Mouse (Mus musculus): ENCODE data around the gene Matn1.

Matn1 gene

DNA sequence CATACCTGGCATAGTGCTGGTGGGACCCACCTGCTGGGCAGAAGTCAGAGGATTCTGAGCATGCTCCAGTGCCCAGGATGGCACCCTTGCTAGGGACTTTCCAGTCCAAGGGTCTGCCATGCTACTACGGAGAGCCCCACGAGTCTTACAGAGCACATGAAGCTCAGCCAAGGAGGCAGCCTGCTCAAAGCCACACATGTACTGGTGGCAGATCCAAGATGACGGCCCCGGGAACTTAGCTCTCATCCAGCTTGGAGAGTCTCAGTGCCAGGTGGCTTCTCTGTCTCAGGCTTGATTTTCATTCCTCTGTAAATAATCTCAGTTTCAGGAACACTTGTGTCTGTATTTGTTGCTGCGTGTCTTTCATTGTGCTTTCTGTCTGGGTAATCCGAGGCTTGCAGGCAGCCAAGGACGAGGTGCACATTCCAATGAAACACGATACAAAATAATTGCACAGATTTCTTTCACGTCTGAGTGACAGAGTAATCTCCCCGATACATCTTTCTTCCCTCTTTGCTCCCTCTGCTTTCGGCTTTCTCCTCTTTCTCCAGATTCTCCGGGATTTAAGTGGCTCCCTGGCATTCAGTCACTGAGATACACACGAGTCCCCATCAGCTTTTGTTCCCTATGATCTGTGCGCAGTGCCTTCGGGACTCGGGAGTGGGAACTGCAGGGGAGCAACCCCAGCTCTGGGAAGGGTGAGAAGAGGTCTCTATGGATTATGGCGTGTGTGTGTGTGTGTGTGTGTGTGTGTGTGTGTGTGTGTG, 40.4 kb downstream of the Matn1 start:
- DNase-seq (ENCODE audit: low spot score in 2 of 2), result no peak

DNA sequence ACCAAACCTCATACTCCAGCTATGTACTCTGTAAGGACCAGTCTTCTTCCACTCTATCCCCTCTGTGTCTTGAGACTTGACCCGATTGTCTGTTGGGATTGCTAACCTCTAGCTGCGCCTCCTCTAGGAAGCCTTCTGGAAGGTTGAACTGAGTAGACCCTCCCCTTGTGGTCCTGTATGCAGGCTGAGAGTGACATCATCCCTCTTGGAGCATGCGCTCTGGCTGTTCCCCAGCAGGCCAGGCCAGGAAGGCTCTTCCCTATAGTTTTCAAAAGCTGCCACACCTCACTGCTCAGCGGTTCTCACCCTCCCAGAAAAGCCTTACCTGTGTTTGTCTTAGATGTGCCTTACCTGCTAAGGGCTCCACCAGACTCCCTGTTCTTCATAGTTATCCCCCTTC, 42.9 kb downstream of the Matn1 start:
- no peak for DNase-seq (ENCODE audit: low spot score in 2 of 2)

DNA sequence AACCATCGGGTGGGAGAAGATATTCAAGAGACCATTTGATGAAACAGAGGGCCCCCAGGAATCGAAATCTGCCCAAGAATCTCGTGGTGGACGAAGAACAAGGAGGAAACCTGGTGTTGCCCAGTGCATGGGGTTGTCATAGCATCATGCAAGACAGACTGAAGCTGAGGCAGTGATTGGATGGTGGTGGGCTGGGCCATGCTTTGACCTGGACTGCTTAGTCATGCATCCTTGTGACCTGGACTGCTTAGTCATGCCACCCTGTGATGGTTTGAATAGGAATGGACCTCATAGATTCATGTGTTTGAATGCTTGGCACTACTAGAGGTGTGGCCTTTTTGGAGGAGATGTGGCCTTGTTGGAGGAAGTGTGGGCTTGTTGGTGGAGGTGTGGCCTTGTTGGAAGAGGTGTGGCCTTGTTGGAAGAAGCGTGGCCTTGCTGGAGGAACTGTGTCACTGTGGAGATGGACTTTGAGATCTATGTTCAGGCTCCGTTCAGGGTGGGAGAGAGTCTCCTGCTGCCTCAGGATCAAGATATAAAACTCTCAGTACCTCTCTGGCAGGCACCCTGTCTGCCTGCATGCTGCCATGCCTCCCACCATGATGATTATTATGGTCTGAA, 44.1 kb downstream of the Matn1 start:
- DNase-seq (ENCODE audit: low spot score in 2 of 2), result no peak

DNA sequence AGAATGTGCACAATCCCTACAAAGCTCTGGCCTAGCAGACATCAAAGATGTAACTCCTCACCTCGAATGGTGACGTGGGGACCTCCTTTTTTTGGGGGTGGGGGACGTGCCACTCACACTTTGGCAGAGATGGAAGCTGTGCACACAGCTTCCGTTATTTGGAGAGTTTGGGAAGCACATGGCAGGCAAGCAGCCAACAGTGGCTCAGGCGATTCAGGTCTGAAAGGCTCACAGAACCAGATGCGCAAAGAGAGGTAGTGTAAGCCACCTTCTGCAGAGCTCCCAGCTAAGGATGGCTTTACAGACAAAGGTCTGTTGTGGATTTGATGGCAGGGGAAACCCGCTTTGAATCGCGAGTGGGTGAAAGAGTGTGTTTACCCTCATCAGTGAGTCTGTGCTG, 45.0 kb downstream of the Matn1 start:
- no peak for DNase-seq (ENCODE audit: low spot score in 2 of 2)

DNA sequence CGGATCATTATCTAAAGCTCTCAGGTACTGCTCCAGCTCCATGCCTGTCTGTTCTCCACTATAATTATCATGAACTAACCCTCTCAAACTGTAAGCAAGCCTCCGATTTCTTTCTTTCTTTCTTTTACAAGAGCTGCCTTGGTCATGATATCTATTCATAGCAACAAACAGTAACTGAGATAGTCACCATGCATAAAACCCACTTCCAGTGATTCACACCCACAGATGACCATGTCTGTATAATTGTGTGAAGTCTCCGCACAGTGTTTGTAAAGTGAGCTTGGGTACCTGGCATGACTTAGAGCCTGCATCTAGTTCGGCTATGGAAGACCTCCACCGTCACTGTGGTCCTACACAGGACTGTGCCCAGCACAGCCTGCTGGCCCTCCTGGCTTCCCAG, 46.8 kb downstream of the Matn1 start:
- DNase-seq (ENCODE audit: low spot score in 2 of 2), result no peak

DNA sequence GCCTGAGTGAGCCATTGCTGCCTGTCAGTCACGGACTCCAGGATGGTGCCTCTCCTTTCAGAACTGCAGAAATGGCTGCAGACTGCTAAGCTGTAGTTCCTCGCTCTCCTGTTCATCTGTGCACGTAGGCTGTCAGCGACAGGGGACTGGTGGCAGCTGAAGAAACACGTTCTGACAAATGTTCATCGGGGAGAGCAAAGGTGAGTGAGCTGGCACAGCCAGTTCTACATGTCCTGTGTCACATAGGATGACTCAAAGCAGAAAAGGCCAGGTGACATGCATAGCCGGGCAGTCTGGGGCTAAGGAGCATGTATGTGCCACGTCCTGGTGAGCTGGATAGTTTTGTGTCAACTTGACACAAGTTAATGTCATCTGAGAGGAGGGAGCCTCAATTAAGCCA, 50.4 kb downstream of the Matn1 start:
- no peak for DNase-seq (ENCODE audit: low spot score in 2 of 2)

DNA sequence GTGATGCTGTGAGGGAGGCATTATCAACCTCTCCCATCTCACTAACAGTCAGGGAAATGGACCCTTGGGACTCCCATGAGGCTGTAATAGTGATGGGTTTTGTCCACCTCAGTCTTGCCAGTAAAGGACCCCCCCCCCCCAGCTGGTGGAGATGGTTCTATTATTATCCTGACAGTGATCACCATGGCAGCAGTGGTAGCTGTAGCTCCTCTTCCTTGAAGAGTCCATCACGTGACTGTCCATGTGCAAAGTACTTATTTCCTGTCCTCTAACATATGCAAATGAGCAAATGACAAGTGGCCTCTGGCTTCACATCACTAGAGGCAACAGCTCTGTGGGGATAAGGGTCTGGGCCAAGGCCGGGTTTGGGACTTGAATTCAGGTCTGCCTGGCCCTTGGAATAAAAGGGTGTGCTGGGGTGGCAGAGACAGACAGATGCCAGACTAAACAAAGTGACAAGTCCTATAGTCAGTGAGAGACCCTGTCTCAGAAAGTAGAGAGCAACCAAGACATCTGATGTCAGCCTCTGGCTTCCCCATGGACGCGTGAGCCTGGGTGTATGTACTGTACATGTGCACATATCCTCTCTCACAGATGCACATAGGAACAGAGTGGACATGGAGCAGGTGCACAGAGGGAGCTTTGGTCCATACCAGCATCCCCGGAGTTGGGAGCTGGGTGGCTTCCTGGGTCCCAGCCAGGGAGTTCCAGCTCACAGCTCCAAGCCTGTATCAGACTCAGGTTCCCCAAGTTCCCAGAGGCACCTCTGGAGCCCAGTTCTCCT, 55.8 kb downstream of the Matn1 start:
- no peak for DNase-seq (ENCODE audit: low spot score in 2 of 2)

DNA sequence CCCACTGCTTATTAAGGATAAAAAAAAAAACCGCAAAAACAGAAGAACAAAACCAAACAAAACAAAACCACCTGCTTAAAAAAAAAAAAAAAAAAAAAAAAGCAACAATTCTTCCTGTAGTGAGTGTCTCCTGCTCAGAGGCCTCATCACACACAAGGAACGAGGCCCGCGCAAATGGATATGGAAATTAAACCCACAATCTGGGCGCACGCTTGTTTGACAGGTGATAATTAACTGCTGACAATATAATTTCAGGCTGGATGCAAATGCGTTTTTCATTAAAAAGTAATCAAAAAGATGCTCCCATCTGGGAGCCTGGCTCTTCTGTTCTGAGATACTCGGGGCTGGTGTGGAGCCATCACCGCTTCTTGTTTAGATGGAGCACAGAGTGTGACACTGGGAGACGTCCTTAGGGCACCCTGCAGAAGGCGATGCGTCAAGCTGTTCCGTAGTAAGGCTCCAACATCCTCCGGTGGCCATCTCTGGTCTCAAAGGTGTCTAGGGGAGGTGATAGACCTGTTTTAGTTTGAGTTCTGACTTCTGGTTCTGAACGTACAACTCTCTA, 56.5 kb downstream of the Matn1 start:
- peak in 1 of 2 experiments; percentile 18 for DNase-seq (ENCODE audit: low spot score in 2 of 2)
